11 mouse cellular contexts compared by ENCODE assay signal in the genomic region with DNA sequence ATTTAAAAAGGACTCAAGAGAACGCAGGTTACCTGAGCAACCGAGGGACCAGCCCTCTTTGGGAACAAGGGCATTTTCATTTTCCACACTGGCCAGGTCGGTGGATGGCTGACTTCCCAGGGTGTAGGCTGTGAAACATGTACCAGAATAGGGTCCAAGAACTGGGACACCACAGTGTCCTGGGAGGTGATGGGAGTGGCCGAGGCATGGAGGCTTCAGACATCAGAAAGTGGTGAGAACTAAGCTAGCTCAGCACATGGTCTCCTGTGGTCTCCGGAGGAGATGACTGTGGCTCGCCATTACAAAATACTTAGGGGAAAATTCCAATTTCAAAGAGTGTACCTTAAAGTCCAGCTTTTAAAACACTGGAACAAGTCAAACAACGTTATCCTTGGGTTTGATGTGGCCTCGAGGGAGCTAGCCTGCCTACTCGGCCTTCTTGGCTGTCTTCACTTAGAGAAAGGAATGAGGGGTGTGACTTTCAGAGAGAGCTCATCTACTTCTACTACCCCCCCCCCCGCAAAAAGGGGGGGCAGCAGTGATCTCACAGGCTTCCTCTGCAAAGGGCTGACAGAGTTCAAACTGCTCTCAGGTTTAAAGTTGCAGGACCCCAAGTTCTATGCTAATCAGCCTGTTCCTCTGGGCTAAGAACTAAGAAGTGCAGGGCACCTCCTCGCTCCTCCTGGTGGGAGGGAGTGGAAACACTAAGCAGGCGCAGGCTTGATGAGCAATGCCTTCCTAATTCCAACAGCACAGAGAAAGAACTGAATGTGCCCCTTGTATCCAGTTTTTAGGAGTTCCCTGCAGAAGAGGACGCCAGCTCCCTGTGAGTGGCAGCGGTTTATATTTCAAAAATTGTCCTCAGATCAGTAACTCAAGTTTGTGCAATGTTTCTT. TPM values are rescaled to one million over a fixed set of nuclear protein-coding genes. Genes with fewer than 3 reads are reported as not detected.
A peak's percentile ranks its signal among the peaks of the same experiment; 100 is the strongest.
DNase-seq lines count a peak whose midpoint lies in the region; ATAC-seq and TF ChIP-seq lines count a peak whose summit lies in the region.
"Had no signal": no experiment of that assay in that cellular context is flagged by ENCODE, and none has a peak within 500 bp of the region (broad histone marks: within the 10 kb centered on the region; RNA-seq: fewer than 3 reads in every experiment).

No protein-coding gene starts in this region.

- H3K9ac ChIP-seq in forebrain, embryonic 11.5 days (ENCODE audit: low read length): no peak overlapping the region
- no peak overlapping the region for H3K9ac ChIP-seq in forebrain, embryonic 14.5 days (ENCODE audit: low read length)
- H3K9ac ChIP-seq in embryonic facial prominence, embryonic 13.5 days: no peak overlapping the region

- ATAC-seq in forebrain, embryonic 11.5 days (replicated peaks; ENCODE audit: low FRiP score): no peak
- no peak for ATAC-seq in forebrain, embryonic 14.5 days
- no peak for ATAC-seq in embryonic facial prominence, embryonic 13.5 days (ENCODE audit: insufficient number of reproducible peaks, insufficient read depth, low FRiP score, low TSS enrichment, low read depth)

- H3K4me3 ChIP-seq in forebrain, embryonic 11.5 days (ENCODE audit: low read depth, low read length): no peak overlapping the region
- H3K4me3 ChIP-seq in forebrain, embryonic 14.5 days (ENCODE audit: low read depth, low read length): no peak overlapping the region
- H3K4me3 ChIP-seq in left cerebral cortex, adult 2 months: no peak overlapping the region
- no peak overlapping the region for H3K4me3 ChIP-seq in embryonic facial prominence, embryonic 13.5 days

- intact Hi-C loops in left cerebral cortex, adult 2 months (cut with DNase I): no loop called here
- intact Hi-C loops in left cerebral cortex, postnatal 25 days (cut with DNase I): no loop called here

- WGBS in forebrain, embryonic 11.5 days: 65% methylated on average over 14 of the region's 14 CpGs
- 69% methylated on average over 14 of the region's 14 CpGs for WGBS in forebrain, embryonic 14.5 days
- WGBS in embryonic facial prominence, embryonic 13.5 days: 50% methylated on average over 14 of the region's 14 CpGs

- H3K27me3 ChIP-seq in forebrain, embryonic 11.5 days (ENCODE audit: control insufficient read depth, insufficient read depth, low read length): no peaks in the 10 kb centered on the region
- no peaks in the 10 kb centered on the region for H3K27me3 ChIP-seq in forebrain, embryonic 14.5 days (replicated peaks; ENCODE audit: control insufficient read depth, insufficient read depth, low read length)
- H3K27me3 ChIP-seq in embryonic facial prominence, embryonic 13.5 days: no peaks in the 10 kb centered on the region

- H3K4me1 ChIP-seq in forebrain, embryonic 11.5 days (replicated peaks; ENCODE audit: control insufficient read depth, insufficient read depth, low read length): no peaks in the 10 kb centered on the region
- no peaks in the 10 kb centered on the region for H3K4me1 ChIP-seq in forebrain, embryonic 14.5 days (ENCODE audit: control insufficient read depth, insufficient read depth, low read length)
- H3K4me1 ChIP-seq in embryonic facial prominence, embryonic 13.5 days: peaks cover 21% of the 10 kb centered on the region

- H3K9me3 ChIP-seq in forebrain, embryonic 11.5 days (ENCODE audit: control insufficient read depth, low read length): no peaks in the 10 kb centered on the region
- H3K9me3 ChIP-seq in forebrain, embryonic 14.5 days (replicated peaks; ENCODE audit: control insufficient read depth, low read length): no peaks in the 10 kb centered on the region
- H3K9me3 ChIP-seq in embryonic facial prominence, embryonic 13.5 days: no peaks in the 10 kb centered on the region

- peak; percentile 56 for DNase-seq in forebrain, embryonic 11.5 days (ENCODE audit: low spot score)
- DNase-seq in forebrain, embryonic 14.5 days (ENCODE audit: low spot score): no peak
- no peak for DNase-seq in left cerebral cortex, adult 2 months (ENCODE audit: extremely low spot score in 1 of 2, low spot score in 2 of 2)
- DNase-seq in left cerebral cortex, postnatal 25 days (ENCODE audit: low spot score in 2 of 2): no peak
- peak; percentile 53 for DNase-seq in lung, postnatal 36 days
- no peak for DNase-seq in cerebellum, adult 11 months
- DNase-seq in kidney, adult 18-20 months: no peak
- DNase-seq: cerebellum, adult 9-11 months; layer of hippocampus, postnatal 36 days; midbrain, embryonic 14.5 days had no signal

- H3K4me2 ChIP-seq in forebrain, embryonic 11.5 days (ENCODE audit: low read depth, low read length, severe bottlenecking): no peak overlapping the region
- H3K4me2 ChIP-seq in forebrain, embryonic 14.5 days (ENCODE audit: low read length): no peak overlapping the region
- H3K4me2 ChIP-seq in embryonic facial prominence, embryonic 13.5 days: no peak overlapping the region

- H3K27ac ChIP-seq in forebrain, embryonic 11.5 days (ENCODE audit: low read depth, low read length): no peak overlapping the region
- H3K27ac ChIP-seq in forebrain, embryonic 14.5 days (ENCODE audit: low read depth, low read length): no peak overlapping the region
- peak overlapping the region; percentile 1 for H3K27ac ChIP-seq in left cerebral cortex, adult 2 months
- peak overlapping the region; percentile 68; the same call in 1 of the 2 replicates for H3K27ac ChIP-seq in embryonic facial prominence, embryonic 13.5 days

- no peaks in the 10 kb centered on the region; the same call in 1 of the 2 replicates for H3K36me3 ChIP-seq in forebrain, embryonic 11.5 days (ENCODE audit: control insufficient read depth, insufficient read depth, low read length)
- H3K36me3 ChIP-seq in forebrain, embryonic 14.5 days (ENCODE audit: control insufficient read depth, insufficient read depth, low read length): peaks cover 28% of the 10 kb centered on the region
- H3K36me3 ChIP-seq in embryonic facial prominence, embryonic 13.5 days: peaks cover 28% of the 10 kb centered on the region

- TF ChIP-seq CTCF in left cerebral cortex, adult 2 months (IDR thresholded peaks at IDR 0.05): peak; percentile 37

RNA-seq across cellular contexts. Expression of a gene that starts 54.3 kb away (rescaled TPM):
- polyA plus RNA-seq in forebrain, embryonic 11.5 days (2014; fragmentation: Nextera tagmentation; extraction: Ambion mirVana): 13.0 and 13.3 TPM in 2 replicates
- 14.8 and 26.9 TPM in 2 replicates for polyA plus RNA-seq in forebrain, embryonic 14.5 days (2014; fragmentation: Nextera tagmentation; extraction: Ambion mirVana)
- total RNA-seq in left cerebral cortex, adult 2 months (2021): 10 to 100 TPM; 67.4 to 82.6 TPM
- total RNA-seq in left cerebral cortex, postnatal 25 days (2021): 10 to 100 TPM; 53.1 to 56.4 TPM
- polyA plus RNA-seq in embryonic facial prominence, embryonic 13.5 days (2015; fragmentation: Nextera tagmentation; extraction: Ambion mirVana): 12.0 and 12.3 TPM in 2 replicates

Comparison
In these comparisons a context has a peak if more than half of its experiments do, and no peak if none do; other contexts are left out.
1. DNase-seq: peak in forebrain, embryonic 11.5 days (single experiment) and lung, postnatal 36 days (single experiment); none in forebrain, embryonic 14.5 days (single experiment), left cerebral cortex, adult 2 months (0 of 2), left cerebral cortex, postnatal 25 days (0 of 2), cerebellum, adult 11 months (single experiment) and kidney, adult 18-20 months (single experiment).
2. H3K27ac ChIP-seq: peak in left cerebral cortex, adult 2 months (single experiment) and embryonic facial prominence, embryonic 13.5 days (single experiment); none in forebrain, embryonic 11.5 days (single experiment) and forebrain, embryonic 14.5 days (single experiment).